Mouse (Mus musculus) forebrain, embryonic 10.5 days (tissue): Measurements from ENCODE around the gene A630001G21Rik. TPM values are rescaled to one million over a fixed set of nuclear protein-coding genes. Genes with fewer than 3 reads are reported as not detected.

ENCODE experiments used
- DNase-seq: peaks from one replicate; pipeline ENCODE4 v3.0.0-alpha.2; 2017; ENCODE audit warnings: low spot score; ENCODE audit errors: extremely low spot score
- H3K27ac ChIP-seq: fragments of 300-500 bp; sonication (generic); 2 replicates; pipeline ENCODE4 v1.5.1; 2016; ENCODE audit warnings: mild to moderate bottlenecking
- H3K27me3 ChIP-seq: fragments of 300-500 bp; sonication (generic); 2 replicates; pipeline ENCODE4 v1.6.1; 2016; ENCODE audit warnings: mild to moderate bottlenecking; ENCODE audit not compliant: poor library complexity, severe bottlenecking
- H3K36me3 ChIP-seq: fragments of 300-500 bp; sonication (generic); replicated peaks from 2 replicates; pipeline ENCODE4 v1.6.1; 2016; ENCODE audit warnings: mild to moderate bottlenecking, moderate library complexity
- H3K4me1 ChIP-seq: fragments of 300-500 bp; sonication (generic); 2 replicates; pipeline ENCODE4 v1.6.1; 2016
- H3K4me3 ChIP-seq: fragments of 300-500 bp; sonication (generic); 2 replicates; pipeline ENCODE4 v1.5.1; 2016; ENCODE audit warnings: mild to moderate bottlenecking, moderate library complexity
- H3K9me3 ChIP-seq: fragments of 300-500 bp; sonication (generic); 2 replicates; pipeline ENCODE4 v1.6.1; 2016; ENCODE audit warnings: mild to moderate bottlenecking, moderate library complexity
- WGBS: fragments of 180-500 bp; shearing (Covaris S2); methylation state at CpG from one replicate; pipeline ENCODE4 v1.1.7; 2016; 5-methylcytosine and 5-hydroxymethylcytosine counted together
- polyA plus RNA-seq: library from polyadenylated mRNA; unstranded; fragments of >200 nt; fragmentation: Nextera tagmentation; extraction: Ambion mirVana; gene quantifications from 2 replicates; pipeline ENCODE4 v1.2.1, GENCODE M21; 2016

The A630001G21Rik gene
- polyA plus RNA-seq, 1 experiment from 2014 or later, result 0.51 TPM

- H3K27ac ChIP-seq, result peak overlapping the region; percentile 96
- DNase-seq, result peak; percentile 60
- no peaks in the 10 kb centered on the region for H3K9me3 ChIP-seq
- WGBS, result under 1% methylated on average over 38 of the region's 38 CpGs
- peaks cover 18% of the 10 kb centered on the region for H3K4me1 ChIP-seq
- H3K27me3 ChIP-seq, result no peaks in the 10 kb centered on the region
- peak overlapping the region; percentile 95 for H3K4me3 ChIP-seq
- peaks cover 15% of the 10 kb centered on the region for H3K36me3 ChIP-seq
These were observed 15.8 kb upstream of the A630001G21Rik start for GRCm38 (mm10) chr1:85794106-85794771.

GRCm38 (mm10) chr1:85793208-85794105 lies 15.0 kb upstream of the A630001G21Rik start, which contains the start of gene Cab39:
Gene Cab39 (plus strand): TSS chr1:85793441.
- peak; percentile 77 for DNase-seq
- H3K9me3 ChIP-seq, result no peaks in the 10 kb centered on the region
- H3K36me3 ChIP-seq, result peaks cover 15% of the 10 kb centered on the region
- H3K4me3 ChIP-seq, result peak within 1 kb of the TSS; percentile 95
- under 1% methylated on average over 112 of the region's 118 CpGs for WGBS
- H3K4me1 ChIP-seq, result peaks cover 18% of the 10 kb centered on the region
- H3K27ac ChIP-seq, result peak within 1 kb of the TSS; percentile 96
- H3K27me3 ChIP-seq, result no peaks in the 10 kb centered on the region

- Histone ChIP-seq H3K36me3 (peaks cover 7% of the 10 kb centered on the region), H3K9me3 (no peaks in the 10 kb centered on the region), H3K4me1 (peaks cover 18% of the 10 kb centered on the region), H3K27me3 (no peaks in the 10 kb centered on the region), H3K27ac (no peak overlapping the region), H3K4me3 (no peak overlapping the region)
- WGBS, result 83% methylated on average over 3 of the region's 3 CpGs
- no peak for DNase-seq
These were observed 13.0 kb upstream of the A630001G21Rik start for GRCm38 (mm10) chr1:85791476-85791875.

GRCm38 (mm10) chr1:85790565-85790964 lies 12.1 kb upstream of the A630001G21Rik start:
- Histone ChIP-seq H3K4me1 (peaks cover 17% of the 10 kb centered on the region), H3K9me3 (no peaks in the 10 kb centered on the region), H3K27ac (no peak overlapping the region), H3K4me3 (no peak overlapping the region), H3K27me3 (no peaks in the 10 kb centered on the region), H3K36me3 (no peaks in the 10 kb centered on the region)
- WGBS, result 82% methylated on average over 3 of the region's 3 CpGs
- DNase-seq, result no peak

GRCm38 (mm10) chr1:85779428-85780180 lies 1.2 kb upstream of the A630001G21Rik start:
- 84% methylated on average over 4 of the region's 4 CpGs for WGBS
- H3K4me1 ChIP-seq, result no peaks in the 10 kb centered on the region
- no peak for DNase-seq
- no peaks in the 10 kb centered on the region for H3K36me3 ChIP-seq
- no peak overlapping the region for H3K4me3 ChIP-seq
- H3K27me3 ChIP-seq, result no peaks in the 10 kb centered on the region
- no peak overlapping the region for H3K27ac ChIP-seq
- no peaks in the 10 kb centered on the region for H3K9me3 ChIP-seq

- no peak for DNase-seq
- no peaks in the 10 kb centered on the region for H3K27me3 ChIP-seq
- H3K36me3 ChIP-seq, result no peaks in the 10 kb centered on the region
- H3K4me1 ChIP-seq, result no peaks in the 10 kb centered on the region
- WGBS, result 88% methylated on average over 3 of the region's 3 CpGs
- H3K4me3 ChIP-seq, result no peak overlapping the region
- no peaks in the 10 kb centered on the region for H3K9me3 ChIP-seq
- no peak overlapping the region for H3K27ac ChIP-seq
These were observed 569 bp upstream of the A630001G21Rik start for GRCm38 (mm10) chr1:85779012-85779411.

GRCm38 (mm10) chr1:85776154-85776553 lies 2.3 kb downstream of the A630001G21Rik start:
- H3K27ac ChIP-seq, result no peak overlapping the region
- no peak overlapping the region for H3K4me3 ChIP-seq
- H3K27me3 ChIP-seq, result no peaks in the 10 kb centered on the region
- no peak for DNase-seq
- no peaks in the 10 kb centered on the region for H3K9me3 ChIP-seq
- H3K36me3 ChIP-seq, result no peaks in the 10 kb centered on the region
- H3K4me1 ChIP-seq, result no peaks in the 10 kb centered on the region
- WGBS, result 60% methylated on average over 10 of the region's 10 CpGs

GRCm38 (mm10) chr1:85775136-85775535 lies 3.3 kb downstream of the A630001G21Rik start:
- DNase-seq, result no peak
- H3K9me3 ChIP-seq, result no peaks in the 10 kb centered on the region
- H3K27me3 ChIP-seq, result no peaks in the 10 kb centered on the region
- H3K36me3 ChIP-seq, result no peaks in the 10 kb centered on the region
- no peak overlapping the region for H3K27ac ChIP-seq
- no peak overlapping the region for H3K4me3 ChIP-seq
- WGBS, result 94% methylated on average over 7 of the region's 7 CpGs
- no peaks in the 10 kb centered on the region for H3K4me1 ChIP-seq

GRCm38 (mm10) chr1:85771976-85772375 lies 6.5 kb downstream of the A630001G21Rik start:
- H3K4me3 ChIP-seq, result no peak overlapping the region
- no peaks in the 10 kb centered on the region for H3K27me3 ChIP-seq
- no peaks in the 10 kb centered on the region for H3K36me3 ChIP-seq
- no peak overlapping the region for H3K27ac ChIP-seq
- no peaks in the 10 kb centered on the region for H3K4me1 ChIP-seq
- 78% methylated on average over 3 of the region's 3 CpGs for WGBS
- no peaks in the 10 kb centered on the region for H3K9me3 ChIP-seq
- no peak for DNase-seq

GRCm38 (mm10) chr1:85767754-85768153 lies 10.7 kb downstream of the A630001G21Rik start:
- H3K9me3 ChIP-seq, result no peaks in the 10 kb centered on the region
- H3K27ac ChIP-seq, result no peak overlapping the region
- DNase-seq, result no peak
- no peaks in the 10 kb centered on the region for H3K36me3 ChIP-seq
- no peak overlapping the region for H3K4me3 ChIP-seq
- no peaks in the 10 kb centered on the region for H3K27me3 ChIP-seq
- WGBS, result 89% methylated on average over 1 of the region's 1 CpGs
- no peaks in the 10 kb centered on the region for H3K4me1 ChIP-seq

- Histone ChIP-seq H3K4me3 (no peak overlapping the region), H3K27ac (no peak overlapping the region), H3K27me3 (no peaks in the 10 kb centered on the region), H3K9me3 (no peaks in the 10 kb centered on the region), H3K4me1 (no peaks in the 10 kb centered on the region), H3K36me3 (no peaks in the 10 kb centered on the region)
- DNase-seq, result no peak
- WGBS, result 87% methylated on average over 3 of the region's 3 CpGs
These were observed 12.3 kb downstream of the A630001G21Rik start for GRCm38 (mm10) chr1:85766120-85766519.

- Histone ChIP-seq H3K4me3 (no peak overlapping the region), H3K27ac (no peak overlapping the region), H3K27me3 (no peaks in the 10 kb centered on the region), H3K9me3 (no peaks in the 10 kb centered on the region), H3K36me3 (no peaks in the 10 kb centered on the region), H3K4me1 (no peaks in the 10 kb centered on the region)
- WGBS, result 86% methylated on average over 4 of the region's 4 CpGs
- DNase-seq, result no peak
These were observed 14.2 kb downstream of the A630001G21Rik start for GRCm38 (mm10) chr1:85764291-85764690.
